Mouse (Mus musculus) cortical plate, adult 2 months (tissue): ENCODE results near the gene Mup22.
"Not testable (repeated sequence)": the region's sequence is repeated elsewhere in the genome, so short reads cannot be mapped to it uniquely, and the experiment has no call there.

Experiments used
- CTCF ChIP-seq: fragments of 200-500 bp; IDR thresholded peaks from 2 replicates; pipeline ENCODE4 v1.5.1; 2011; ENCODE audit warnings: mild to moderate bottlenecking, control low read depth, low read length; ENCODE audit not compliant: insufficient read depth; ENCODE audit errors: extremely low read depth
- POLR2A ChIP-seq: fragments of 200-500 bp; IDR thresholded peaks from 2 replicates; pipeline ENCODE4 v1.6.1; 2011; ENCODE audit warnings: mild to moderate bottlenecking, low read length, control low read depth; ENCODE audit not compliant: insufficient read depth; ENCODE audit errors: extremely low read depth

- not testable (repeated sequence) for TF ChIP-seq CTCF, POLR2A
These were observed at the start of gene Mup22 for GRCm38 (mm10) chr4:60821363-60821762.
